Mouse (Mus musculus): ENCODE data around the gene Slc22a4. TPM values are rescaled to one million over a fixed set of nuclear protein-coding genes. Genes with fewer than 3 reads are reported as not detected.
"Not testable (repeated sequence)": the region's sequence is repeated elsewhere in the genome, so short reads cannot be mapped to it uniquely, and the experiment has no call there.

Gene Slc22a4
- polyA plus RNA-seq, 1 experiment from 2014 or later = 4.0 TPM

GRCm38 (mm10) chr11:54002761-54003717, 24.9 kb downstream of the Slc22a4 start:
- H3K27me3 ChIP-seq (replicated peaks); H3K4me2 ChIP-seq; H3K27ac ChIP-seq (ENCODE audit: poor library complexity, severe bottlenecking); H3K36me3 ChIP-seq; H3K9me3 ChIP-seq (replicated peaks); H3K4me1 ChIP-seq (replicated peaks); H3K9ac ChIP-seq; ATAC-seq (ENCODE audit: insufficient number of reproducible peaks, low FRiP score); H3K4me3 ChIP-seq: not testable (repeated sequence)
- 42% methylated on average over 12 of the region's 12 CpGs for WGBS

- Histone ChIP-seq H3K4me3 (no peak overlapping the region), H3K27me3 (replicated peaks) (peaks cover 8% of the 10 kb centered on the region; the same call in 1 of the 2 replicates), H3K4me1 (replicated peaks) (no peaks in the 10 kb centered on the region), H3K4me2 (no peak overlapping the region), H3K9me3 (replicated peaks) (no peaks in the 10 kb centered on the region), H3K36me3 (no peaks in the 10 kb centered on the region), H3K9ac (no peak overlapping the region), H3K27ac (ENCODE audit: poor library complexity, severe bottlenecking) (no peak overlapping the region)
- 9% methylated on average over 5 of the region's 5 CpGs for WGBS
- ATAC-seq (ENCODE audit: insufficient number of reproducible peaks, low FRiP score) = no peak
Measured at GRCm38 (mm10) chr11:54002147-54002760, 25.6 kb downstream of the Slc22a4 start.

- Histone ChIP-seq H3K27ac (ENCODE audit: poor library complexity, severe bottlenecking) (no peak overlapping the region), H3K4me2 (no peak overlapping the region), H3K36me3 (no peaks in the 10 kb centered on the region), H3K9me3 (replicated peaks) (no peaks in the 10 kb centered on the region), H3K9ac (no peak overlapping the region), H3K4me3 (no peak overlapping the region), H3K4me1 (replicated peaks) (no peaks in the 10 kb centered on the region), H3K27me3 (replicated peaks) (peaks cover 14% of the 10 kb centered on the region; the same call in 1 of the 2 replicates)
- no peak for ATAC-seq (ENCODE audit: insufficient number of reproducible peaks, low FRiP score)
- WGBS = 56% methylated on average over 2 of the region's 2 CpGs
Measured at GRCm38 (mm10) chr11:53997661-53998060, 30.2 kb downstream of the Slc22a4 start.

GRCm38 (mm10) chr11:53992264-53992663, 35.6 kb downstream of the Slc22a4 start:
- Histone ChIP-seq H3K4me2 (no peak overlapping the region), H3K4me3 (no peak overlapping the region), H3K9ac (no peak overlapping the region), H3K36me3 (no peaks in the 10 kb centered on the region), H3K27ac (ENCODE audit: poor library complexity, severe bottlenecking) (no peak overlapping the region), H3K9me3 (replicated peaks) (no peaks in the 10 kb centered on the region), H3K27me3 (replicated peaks) (0 out of 2 replicates have a peak, but pooled peaks cover 5% of the 10 kb centered on the region), H3K4me1 (replicated peaks) (no peaks in the 10 kb centered on the region)
- WGBS = 84% methylated on average over 4 of the region's 4 CpGs
- no peak for ATAC-seq (ENCODE audit: insufficient number of reproducible peaks, low FRiP score)

GRCm38 (mm10) chr11:53989232-53989631, 38.7 kb downstream of the Slc22a4 start:
- Histone ChIP-seq H3K27me3 (replicated peaks) (no peaks in the 10 kb centered on the region), H3K4me2 (no peak overlapping the region), H3K4me1 (replicated peaks) (no peaks in the 10 kb centered on the region), H3K9ac (no peak overlapping the region), H3K27ac (ENCODE audit: poor library complexity, severe bottlenecking) (no peak overlapping the region), H3K9me3 (replicated peaks) (no peaks in the 10 kb centered on the region), H3K4me3 (no peak overlapping the region), H3K36me3 (no peaks in the 10 kb centered on the region)
- 50% methylated on average over 1 of the region's 1 CpGs for WGBS
- ATAC-seq (ENCODE audit: insufficient number of reproducible peaks, low FRiP score) = no peak

GRCm38 (mm10) chr11:53988081-53988480, 39.8 kb downstream of the Slc22a4 start:
- H3K4me2 ChIP-seq = no peak overlapping the region
- no peaks in the 10 kb centered on the region for H3K4me1 ChIP-seq (replicated peaks)
- no peaks in the 10 kb centered on the region for H3K9me3 ChIP-seq (replicated peaks)
- no peaks in the 10 kb centered on the region for H3K36me3 ChIP-seq
- no peak for ATAC-seq (ENCODE audit: insufficient number of reproducible peaks, low FRiP score)
- H3K27ac ChIP-seq (ENCODE audit: poor library complexity, severe bottlenecking) = no peak overlapping the region
- no peak overlapping the region for H3K9ac ChIP-seq
- no peak overlapping the region for H3K4me3 ChIP-seq
- H3K27me3 ChIP-seq (replicated peaks) = no peaks in the 10 kb centered on the region
- WGBS = 52% methylated on average over 4 of the region's 4 CpGs

- 80% methylated on average over 4 of the region's 4 CpGs for WGBS
Measured at GRCm38 (mm10) chr11:53981396-53981795, 46.5 kb downstream of the Slc22a4 start.

GRCm38 (mm10) chr11:53979788-53980621, 47.9 kb downstream of the Slc22a4 start, which contains the start of gene Slc22a21:
Gene Slc22a21, minus strand, starts transcription at chr11:53980332.
- peak within 1 kb of the TSS; percentile 77 for H3K9ac ChIP-seq
- 0 out of 2 replicates have a peak within 1 kb of the TSS, but pooled peaks have one; percentile 6 for H3K27ac ChIP-seq (ENCODE audit: poor library complexity, severe bottlenecking)
- peaks cover 9% of the 10 kb centered on the region; the same call in 1 of the 2 replicates for H3K4me1 ChIP-seq (replicated peaks)
- H3K36me3 ChIP-seq = no peaks in the 10 kb centered on the region
- peak within 1 kb of the TSS; percentile 70 for H3K4me3 ChIP-seq
- peaks cover 7% of the 10 kb centered on the region; the same call in 1 of the 2 replicates for H3K27me3 ChIP-seq (replicated peaks)
- peak within 1 kb of the TSS; percentile 98 for H3K4me2 ChIP-seq
- no peaks in the 10 kb centered on the region for H3K9me3 ChIP-seq (replicated peaks)
- ATAC-seq (ENCODE audit: insufficient number of reproducible peaks, low FRiP score) = peak; percentile 95
- 2% methylated on average over 73 of the region's 73 CpGs for WGBS

More at GRCm38 (mm10) chr11:53981396-53981795, 46.5 kb downstream of the Slc22a4 start:
- H3K27ac ChIP-seq (ENCODE audit: poor library complexity, severe bottlenecking) = no peak overlapping the region
- no peak overlapping the region for H3K4me2 ChIP-seq
- no peaks in the 10 kb centered on the region for H3K9me3 ChIP-seq (replicated peaks)
- no peaks in the 10 kb centered on the region for H3K36me3 ChIP-seq
- H3K4me3 ChIP-seq = no peak overlapping the region
- H3K9ac ChIP-seq = no peak overlapping the region
- peaks cover 7% of the 10 kb centered on the region; the same call in 1 of the 2 replicates for H3K27me3 ChIP-seq (replicated peaks)
- H3K4me1 ChIP-seq (replicated peaks) = peaks cover 9% of the 10 kb centered on the region; the same call in 1 of the 2 replicates
- no peak for ATAC-seq (ENCODE audit: insufficient number of reproducible peaks, low FRiP score)

- H3K36me3 ChIP-seq; H3K4me1 ChIP-seq (replicated peaks); H3K27ac ChIP-seq (ENCODE audit: poor library complexity, severe bottlenecking); H3K9me3 ChIP-seq (replicated peaks); H3K27me3 ChIP-seq (replicated peaks): not testable (repeated sequence)
- peak overlapping the region; percentile 98 for H3K4me2 ChIP-seq
- ATAC-seq (ENCODE audit: insufficient number of reproducible peaks, low FRiP score) = 0 out of 2 replicates have a peak, but pooled peaks have one; percentile 16
- under 1% methylated on average over 23 of the region's 23 CpGs for WGBS
- peak overlapping the region; percentile 70 for H3K4me3 ChIP-seq
- H3K9ac ChIP-seq = peak overlapping the region; percentile 77
Measured at GRCm38 (mm10) chr11:53979456-53979787, 48.5 kb downstream of the Slc22a4 start.

- no peak overlapping the region for H3K4me2 ChIP-seq
- H3K9ac ChIP-seq = no peak overlapping the region
- H3K27me3 ChIP-seq (replicated peaks) = peaks cover 7% of the 10 kb centered on the region; the same call in 1 of the 2 replicates
- ATAC-seq (ENCODE audit: insufficient number of reproducible peaks, low FRiP score) = no peak
- no peaks in the 10 kb centered on the region for H3K9me3 ChIP-seq (replicated peaks)
- no peak overlapping the region for H3K27ac ChIP-seq (ENCODE audit: poor library complexity, severe bottlenecking)
- H3K4me1 ChIP-seq (replicated peaks) = peaks cover 9% of the 10 kb centered on the region; the same call in 1 of the 2 replicates
- no peaks in the 10 kb centered on the region for H3K36me3 ChIP-seq
- WGBS = 70% methylated on average over 3 of the region's 3 CpGs
- H3K4me3 ChIP-seq = no peak overlapping the region
Measured at GRCm38 (mm10) chr11:53977672-53978071, 50.2 kb downstream of the Slc22a4 start.

Data from heart, embryonic 12.5 days (tissue).